Mouse (Mus musculus): ENCODE measurements around the gene Cryge. TPM values are rescaled to one million over a fixed set of nuclear protein-coding genes. Genes with fewer than 3 reads are reported as not detected.
A peak's percentile ranks its signal among the peaks of the same experiment; 100 is the strongest.
"Not testable (repeated sequence)": the region's sequence is repeated elsewhere in the genome, so short reads cannot be mapped to it uniquely, and the experiment has no call there.

Cryge gene
- polyA plus RNA-seq (2014; fragmentation: Nextera tagmentation; extraction: Ambion mirVana): not detected in 2 replicates

- H3K9ac ChIP-seq (ENCODE audit: low read length); H3K4me2 ChIP-seq (ENCODE audit: low read length); H3K36me3 ChIP-seq (ENCODE audit: control insufficient read depth, insufficient read depth, low read length); H3K4me3 ChIP-seq (ENCODE audit: low read depth, low read length); H3K4me1 ChIP-seq (ENCODE audit: control insufficient read depth, insufficient read depth, low read length); H3K27ac ChIP-seq (ENCODE audit: low read depth, low read length); H3K27me3 ChIP-seq (replicated peaks; ENCODE audit: control insufficient read depth, insufficient read depth, low read length); H3K9me3 ChIP-seq (replicated peaks; ENCODE audit: control insufficient read depth, low read length); DNase-seq (ENCODE audit: low spot score): not testable (repeated sequence)
- 17% methylated on average over 8 of the region's 12 CpGs for WGBS
- peak; percentile 44; the same call in 1 of the 2 replicates for ATAC-seq
Observed at GRCm38 (mm10) chr1:65050952-65051351, at the start of gene Cryge. TSS of gene Cryge (minus strand) at chr1:65051149.

- Histone ChIP-seq H3K27ac (ENCODE audit: low read depth, low read length) (no peak overlapping the region), H3K27me3 (replicated peaks; ENCODE audit: control insufficient read depth, insufficient read depth, low read length) (no peaks in the 10 kb centered on the region), H3K4me3 (ENCODE audit: low read depth, low read length) (no peak overlapping the region), H3K36me3 (ENCODE audit: control insufficient read depth, insufficient read depth, low read length) (no peaks in the 10 kb centered on the region), H3K4me2 (ENCODE audit: low read length) (no peak overlapping the region), H3K4me1 (ENCODE audit: control insufficient read depth, insufficient read depth, low read length) (no peaks in the 10 kb centered on the region), H3K9me3 (replicated peaks; ENCODE audit: control insufficient read depth, low read length) (no peaks in the 10 kb centered on the region), H3K9ac (ENCODE audit: low read length) (no peak overlapping the region)
- DNase-seq (ENCODE audit: low spot score) (no peak), ATAC-seq (no peak)
- 92% methylated on average over 3 of the region's 3 CpGs for WGBS
Observed at GRCm38 (mm10) chr1:65096953-65097352, 46.0 kb upstream of the Cryge start.

- Histone ChIP-seq H3K9ac (ENCODE audit: low read length) (no peak overlapping the region), H3K4me1 (ENCODE audit: control insufficient read depth, insufficient read depth, low read length) (no peaks in the 10 kb centered on the region), H3K4me2 (ENCODE audit: low read length) (no peak overlapping the region), H3K27me3 (replicated peaks; ENCODE audit: control insufficient read depth, insufficient read depth, low read length) (no peaks in the 10 kb centered on the region), H3K27ac (ENCODE audit: low read depth, low read length) (no peak overlapping the region), H3K9me3 (replicated peaks; ENCODE audit: control insufficient read depth, low read length) (no peaks in the 10 kb centered on the region), H3K36me3 (ENCODE audit: control insufficient read depth, insufficient read depth, low read length) (no peaks in the 10 kb centered on the region), H3K4me3 (ENCODE audit: low read depth, low read length) (no peak overlapping the region)
- DNase-seq (ENCODE audit: low spot score): no peak
- no peak for ATAC-seq
- WGBS: 94% methylated on average over 3 of the region's 3 CpGs
Observed at GRCm38 (mm10) chr1:65091566-65091965, 40.6 kb upstream of the Cryge start.

GRCm38 (mm10) chr1:65090370-65090769 lies 39.4 kb upstream of the Cryge start:
- H3K4me3 ChIP-seq (ENCODE audit: low read depth, low read length): no peak overlapping the region
- H3K36me3 ChIP-seq (ENCODE audit: control insufficient read depth, insufficient read depth, low read length): no peaks in the 10 kb centered on the region
- WGBS: 89% methylated on average over 2 of the region's 2 CpGs
- no peak for DNase-seq (ENCODE audit: low spot score)
- no peaks in the 10 kb centered on the region for H3K4me1 ChIP-seq (ENCODE audit: control insufficient read depth, insufficient read depth, low read length)
- H3K9ac ChIP-seq (ENCODE audit: low read length): no peak overlapping the region
- H3K27ac ChIP-seq (ENCODE audit: low read depth, low read length): no peak overlapping the region
- no peak for ATAC-seq
- H3K4me2 ChIP-seq (ENCODE audit: low read length): no peak overlapping the region
- H3K9me3 ChIP-seq (replicated peaks; ENCODE audit: control insufficient read depth, low read length): no peaks in the 10 kb centered on the region
- no peaks in the 10 kb centered on the region for H3K27me3 ChIP-seq (replicated peaks; ENCODE audit: control insufficient read depth, insufficient read depth, low read length)

GRCm38 (mm10) chr1:65088567-65089356 lies 37.8 kb upstream of the Cryge start:
- Histone ChIP-seq H3K9me3 (replicated peaks; ENCODE audit: control insufficient read depth, low read length) (no peaks in the 10 kb centered on the region), H3K9ac (ENCODE audit: low read length) (no peak overlapping the region), H3K36me3 (ENCODE audit: control insufficient read depth, insufficient read depth, low read length) (no peaks in the 10 kb centered on the region), H3K4me3 (ENCODE audit: low read depth, low read length) (no peak overlapping the region), H3K27ac (ENCODE audit: low read depth, low read length) (no peak overlapping the region), H3K27me3 (replicated peaks; ENCODE audit: control insufficient read depth, insufficient read depth, low read length) (no peaks in the 10 kb centered on the region), H3K4me2 (ENCODE audit: low read length) (no peak overlapping the region), H3K4me1 (ENCODE audit: control insufficient read depth, insufficient read depth, low read length) (no peaks in the 10 kb centered on the region)
- 82% methylated on average over 6 of the region's 6 CpGs for WGBS
- no peak for DNase-seq (ENCODE audit: low spot score)
- ATAC-seq: no peak

GRCm38 (mm10) chr1:65082188-65082587 lies 31.2 kb upstream of the Cryge start, which contains the start of gene Crygb:
TSS of gene Crygb (minus strand) at chr1:65082288.
- Histone ChIP-seq H3K4me2 (ENCODE audit: low read length) (0 out of 2 replicates have a peak within 1 kb of the TSS, but pooled peaks have one; percentile 14), H3K4me3 (ENCODE audit: low read depth, low read length) (no peak within 1 kb of the TSS), H3K27ac (ENCODE audit: low read depth, low read length) (no peak within 1 kb of the TSS), H3K27me3 (replicated peaks; ENCODE audit: control insufficient read depth, insufficient read depth, low read length) (no peaks in the 10 kb centered on the region), H3K9ac (ENCODE audit: low read length) (no peak within 1 kb of the TSS), H3K9me3 (replicated peaks; ENCODE audit: control insufficient read depth, low read length) (no peaks in the 10 kb centered on the region), H3K4me1 (ENCODE audit: control insufficient read depth, insufficient read depth, low read length) (no peaks in the 10 kb centered on the region), H3K36me3 (ENCODE audit: control insufficient read depth, insufficient read depth, low read length) (no peaks in the 10 kb centered on the region)
- DNase-seq (ENCODE audit: low spot score) (no peak), ATAC-seq (no peak)
- 21% methylated on average over 7 of the region's 7 CpGs for WGBS

- WGBS: 22% methylated on average over 5 of the region's 5 CpGs
- Histone ChIP-seq H3K4me3 (ENCODE audit: low read depth, low read length) (no peak overlapping the region), H3K4me1 (ENCODE audit: control insufficient read depth, insufficient read depth, low read length) (no peaks in the 10 kb centered on the region), H3K9ac (ENCODE audit: low read length) (no peak overlapping the region), H3K4me2 (ENCODE audit: low read length) (no peak overlapping the region), H3K27ac (ENCODE audit: low read depth, low read length) (no peak overlapping the region), H3K36me3 (ENCODE audit: control insufficient read depth, insufficient read depth, low read length) (no peaks in the 10 kb centered on the region), H3K27me3 (replicated peaks; ENCODE audit: control insufficient read depth, insufficient read depth, low read length) (no peaks in the 10 kb centered on the region), H3K9me3 (replicated peaks; ENCODE audit: control insufficient read depth, low read length) (no peaks in the 10 kb centered on the region)
- ATAC-seq (no peak), DNase-seq (ENCODE audit: low spot score) (peak; percentile 39)
Observed at GRCm38 (mm10) chr1:65075607-65076006, 24.7 kb upstream of the Cryge start.

GRCm38 (mm10) chr1:65073589-65073988 lies 22.6 kb upstream of the Cryge start, which contains the start of gene Crygc:
TSS of gene Crygc (minus strand) at chr1:65073689.
- 59% methylated on average over 6 of the region's 6 CpGs for WGBS
- ATAC-seq (no peak), DNase-seq (ENCODE audit: low spot score) (no peak)
- Histone ChIP-seq H3K27me3 (replicated peaks; ENCODE audit: control insufficient read depth, insufficient read depth, low read length) (no peaks in the 10 kb centered on the region), H3K4me3 (ENCODE audit: low read depth, low read length) (no peak within 1 kb of the TSS), H3K9me3 (replicated peaks; ENCODE audit: control insufficient read depth, low read length) (no peaks in the 10 kb centered on the region), H3K36me3 (ENCODE audit: control insufficient read depth, insufficient read depth, low read length) (no peaks in the 10 kb centered on the region), H3K4me2 (ENCODE audit: low read length) (no peak within 1 kb of the TSS), H3K9ac (ENCODE audit: low read length) (no peak within 1 kb of the TSS), H3K27ac (ENCODE audit: low read depth, low read length) (no peak within 1 kb of the TSS), H3K4me1 (ENCODE audit: control insufficient read depth, insufficient read depth, low read length) (no peaks in the 10 kb centered on the region)

GRCm38 (mm10) chr1:65067842-65068241 lies 16.9 kb upstream of the Cryge start:
- no peaks in the 10 kb centered on the region for H3K36me3 ChIP-seq (ENCODE audit: control insufficient read depth, insufficient read depth, low read length)
- ATAC-seq: no peak
- no peak overlapping the region for H3K9ac ChIP-seq (ENCODE audit: low read length)
- no peak overlapping the region for H3K27ac ChIP-seq (ENCODE audit: low read depth, low read length)
- no peak for DNase-seq (ENCODE audit: low spot score)
- no peaks in the 10 kb centered on the region for H3K9me3 ChIP-seq (replicated peaks; ENCODE audit: control insufficient read depth, low read length)
- no peaks in the 10 kb centered on the region for H3K27me3 ChIP-seq (replicated peaks; ENCODE audit: control insufficient read depth, insufficient read depth, low read length)
- H3K4me2 ChIP-seq (ENCODE audit: low read length): no peak overlapping the region
- H3K4me1 ChIP-seq (ENCODE audit: control insufficient read depth, insufficient read depth, low read length): no peaks in the 10 kb centered on the region
- no peak overlapping the region for H3K4me3 ChIP-seq (ENCODE audit: low read depth, low read length)
